Mouse (Mus musculus) stomach, embryonic 15.5 days (tissue): ENCODE measurements at regions not wholly inside any gene's neighbourhood (a gene's known extent, or its start where the extent isn't known, plus 50 kb on each side); places are given as distances from the start of the nearest gene placed in this dataset.

Experiments used
- ATAC-seq: fragments of 200-750 bp; cut with Nextera tagmentation; 2 replicates; pipeline ENCODE4 v1.8.0; 2017; ENCODE audit warnings: low read depth, moderate number of reproducible peaks, moderate TSS enrichment; ENCODE audit not compliant: insufficient read depth, low FRiP score
- H3K27ac ChIP-seq: fragments of 300-500 bp; sonication (generic); 2 replicates; pipeline ENCODE4 v1.5.1; 2015; ENCODE audit warnings: mild to moderate bottlenecking, inconsistent platforms
- H3K27me3 ChIP-seq: fragments of 300-500 bp; sonication (generic); replicated peaks from 2 replicates; pipeline ENCODE4 v1.6.1; 2015; ENCODE audit warnings: inconsistent platforms
- H3K36me3 ChIP-seq: fragments of 300-500 bp; sonication (generic); 2 replicates; pipeline ENCODE4 v1.6.1; 2015; ENCODE audit warnings: inconsistent platforms
- H3K4me1 ChIP-seq: fragments of 300-500 bp; sonication (generic); 2 replicates; pipeline ENCODE4 v1.6.1; 2015; ENCODE audit warnings: inconsistent platforms
- H3K4me2 ChIP-seq: fragments of 300-500 bp; sonication (generic); 2 replicates; pipeline ENCODE4 v1.6.1; 2015; ENCODE audit warnings: mild to moderate bottlenecking, inconsistent platforms
- H3K4me3 ChIP-seq: fragments of 300-500 bp; sonication (generic); replicated peaks from 2 replicates; pipeline ENCODE4 v1.5.1; 2015; ENCODE audit warnings: inconsistent platforms
- H3K9ac ChIP-seq: fragments of 300-500 bp; sonication (generic); 2 replicates; pipeline ENCODE4 v1.6.1; 2015; ENCODE audit warnings: inconsistent platforms
- H3K9me3 ChIP-seq: fragments of 300-500 bp; sonication (generic); 2 replicates; pipeline ENCODE4 v1.6.1; 2016; ENCODE audit warnings: inconsistent platforms
- WGBS: fragments of 180-500 bp; shearing (Covaris S2); methylation state at CpG from one replicate; pipeline ENCODE4 v1.1.7; 2015; 5-methylcytosine and 5-hydroxymethylcytosine counted together

GRCm38 (mm10) chr12:117465998-117466397, 50.3 kb upstream of the Rapgef5 start:
- WGBS = 39% methylated on average over 7 of the region's 7 CpGs
- Histone ChIP-seq H3K4me3 (no peak overlapping the region), H3K36me3 (no peaks in the 10 kb centered on the region), H3K4me2 (no peak overlapping the region), H3K9me3 (no peaks in the 10 kb centered on the region), H3K27ac (no peak overlapping the region), H3K27me3 (no peaks in the 10 kb centered on the region), H3K9ac (no peak overlapping the region), H3K4me1 (0 out of 2 replicates have a peak, but pooled peaks cover 3% of the 10 kb centered on the region)
- no peak for ATAC-seq
